ENCODE assay signal across 9 mouse cellular contexts in the genomic region with DNA sequence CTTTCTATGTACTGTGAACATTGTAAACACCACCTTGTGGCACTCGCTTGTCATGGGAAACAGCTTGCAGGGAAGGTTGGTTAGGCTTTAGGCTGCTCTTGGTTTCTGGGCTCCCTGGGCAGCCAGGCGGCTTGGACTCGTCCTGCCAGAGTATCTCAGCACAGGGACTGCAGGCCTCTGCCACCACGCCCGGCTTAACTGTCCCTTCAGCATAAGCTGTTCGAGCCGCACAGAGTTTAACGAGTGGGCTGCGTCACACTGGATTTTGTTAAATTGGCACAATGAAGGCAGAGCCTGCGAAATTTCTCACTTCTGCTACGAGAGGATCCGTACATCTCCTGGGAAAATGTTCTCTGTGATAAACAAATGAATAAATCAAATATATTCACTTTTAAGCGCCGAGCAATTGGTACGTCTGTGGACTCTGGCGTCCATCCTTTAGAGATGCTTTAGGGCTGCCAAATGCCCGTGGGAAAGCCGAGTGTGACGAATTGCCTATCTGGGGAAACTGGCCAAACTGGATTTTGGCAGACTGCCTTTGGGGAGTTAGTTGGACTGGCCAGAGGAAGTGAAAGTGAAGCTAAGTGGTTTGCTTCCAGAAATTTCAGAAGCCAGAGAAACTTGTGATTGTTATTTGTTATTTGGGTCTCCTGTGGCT.
DNase-seq lines count a peak whose midpoint lies in the region; ATAC-seq and TF ChIP-seq lines count a peak whose summit lies in the region.
"Had no signal": no experiment of that assay in that cellular context is flagged by ENCODE, and none has a peak within 500 bp of the region (broad histone marks: within the 10 kb centered on the region; RNA-seq: fewer than 3 reads in every experiment).

No protein-coding gene starts in this region.

- H3K4me1 ChIP-seq in midbrain, embryonic 10.5 days = peaks cover 47% of the 10 kb centered on the region
- peaks cover 13% of the 10 kb centered on the region for H3K4me1 ChIP-seq in midbrain, embryonic 11.5 days (ENCODE audit: control insufficient read depth, insufficient read depth, low read length)
- H3K4me1 ChIP-seq in embryonic facial prominence, embryonic 13.5 days = peaks cover 39% of the 10 kb centered on the region
- peaks cover 10% of the 10 kb centered on the region for H3K4me1 ChIP-seq in stomach, postnatal 0 days (replicated peaks; ENCODE audit: control insufficient read depth, insufficient read depth)

- 85% methylated on average over 19 of the region's 19 CpGs for WGBS in midbrain, embryonic 10.5 days
- 81% methylated on average over 19 of the region's 19 CpGs for WGBS in midbrain, embryonic 11.5 days
- WGBS in embryonic facial prominence, embryonic 13.5 days = 69% methylated on average over 19 of the region's 19 CpGs
- WGBS in stomach, postnatal 0 days = 18% methylated on average over 19 of the region's 19 CpGs

- no peaks in the 10 kb centered on the region for H3K36me3 ChIP-seq in midbrain, embryonic 10.5 days
- no peaks in the 10 kb centered on the region for H3K36me3 ChIP-seq in midbrain, embryonic 11.5 days (ENCODE audit: control insufficient read depth, insufficient read depth, low read length)
- no peaks in the 10 kb centered on the region for H3K36me3 ChIP-seq in embryonic facial prominence, embryonic 13.5 days
- no peaks in the 10 kb centered on the region for H3K36me3 ChIP-seq in stomach, postnatal 0 days (ENCODE audit: control insufficient read depth, insufficient read depth, low read length)
- H3K36me3 ChIP-seq: liver, embryonic 13.5 days had no signal

- H3K4me3 ChIP-seq in midbrain, embryonic 10.5 days = no peak overlapping the region
- no peak overlapping the region for H3K4me3 ChIP-seq in midbrain, embryonic 11.5 days (ENCODE audit: low read depth, low read length)
- no peak overlapping the region for H3K4me3 ChIP-seq in embryonic facial prominence, embryonic 13.5 days
- peak overlapping the region; percentile 19; the same call in 1 of the 2 replicates for H3K4me3 ChIP-seq in layer of hippocampus, adult 2 months
- no peak overlapping the region for H3K4me3 ChIP-seq in stomach, postnatal 0 days (ENCODE audit: low read depth, low read length)
- H3K4me3 ChIP-seq: liver, embryonic 13.5 days had no signal

- TF ChIP-seq CTCF in layer of hippocampus, adult 2 months (conservative IDR thresholded peaks at IDR 0.05) = peak; percentile 28
- TF ChIP-seq CTCF in stomach, postnatal 0 days (IDR thresholded peaks at IDR 0.05; ENCODE audit: low read depth) = 0 out of 2 replicates have a peak, but pooled peaks have one; percentile 34

- no peak overlapping the region for H3K9ac ChIP-seq in midbrain, embryonic 11.5 days (ENCODE audit: low read length)
- H3K9ac ChIP-seq in embryonic facial prominence, embryonic 13.5 days = no peak overlapping the region
- peak overlapping the region; percentile 27; the same call in 1 of the 2 replicates for H3K9ac ChIP-seq in stomach, postnatal 0 days (ENCODE audit: low read length)
- H3K9ac ChIP-seq: liver, embryonic 13.5 days had no signal

- no peak for DNase-seq in midbrain, embryonic 10.5 days (ENCODE audit: low spot score)
- DNase-seq in midbrain, embryonic 11.5 days (ENCODE audit: low spot score, missing footprints) = no peak
- peak; percentile 66 to 80 for DNase-seq in heart, postnatal 14 days
- DNase-seq in layer of hippocampus, adult 2 months (ENCODE audit: low spot score in 2 of 2) = peak; percentile 29 to 50
- DNase-seq in lung, postnatal 36 days = peak; percentile 80
- DNase-seq in stomach, postnatal 0 days (ENCODE audit: low spot score) = peak; percentile 73
- DNase-seq in testis, postnatal 14 days (ENCODE audit: low spot score) = no peak
- DNase-seq: liver, embryonic 13.5 days had no signal

- peak overlapping the region; percentile 55 for H3K27ac ChIP-seq in midbrain, embryonic 10.5 days (replicated peaks)
- H3K27ac ChIP-seq in midbrain, embryonic 11.5 days (ENCODE audit: low read depth, low read length) = no peak overlapping the region
- peak overlapping the region; percentile 64 for H3K27ac ChIP-seq in embryonic facial prominence, embryonic 13.5 days
- H3K27ac ChIP-seq in layer of hippocampus, adult 2 months = peak overlapping the region; percentile 64
- H3K27ac ChIP-seq in stomach, postnatal 0 days (replicated peaks) = peak overlapping the region; percentile 77
- H3K27ac ChIP-seq: liver, embryonic 13.5 days had no signal

- no peak for ATAC-seq in midbrain, embryonic 11.5 days (ENCODE audit: low FRiP score)
- ATAC-seq in embryonic facial prominence, embryonic 13.5 days (ENCODE audit: insufficient number of reproducible peaks, insufficient read depth, low FRiP score, low TSS enrichment, low read depth) = no peak
- ATAC-seq in stomach, postnatal 0 days (ENCODE audit: low FRiP score, low TSS enrichment) = peak; percentile 57; the same call in 1 of the 2 replicates

- H3K27me3 ChIP-seq in midbrain, embryonic 10.5 days (ENCODE audit: low read depth, poor library complexity, severe bottlenecking) = 0 out of 2 replicates have a peak, but pooled peaks cover 9% of the 10 kb centered on the region
- H3K27me3 ChIP-seq in midbrain, embryonic 11.5 days (ENCODE audit: control insufficient read depth, insufficient read depth, low read length) = no peaks in the 10 kb centered on the region
- H3K27me3 ChIP-seq in embryonic facial prominence, embryonic 13.5 days = no peaks in the 10 kb centered on the region
- no peaks in the 10 kb centered on the region for H3K27me3 ChIP-seq in stomach, postnatal 0 days (ENCODE audit: control insufficient read depth, insufficient read depth, low read length)
- H3K27me3 ChIP-seq: liver, embryonic 13.5 days had no signal

- H3K9me3 ChIP-seq in midbrain, embryonic 10.5 days (replicated peaks) = no peaks in the 10 kb centered on the region
- no peaks in the 10 kb centered on the region for H3K9me3 ChIP-seq in midbrain, embryonic 11.5 days (ENCODE audit: control insufficient read depth, low read length)
- H3K9me3 ChIP-seq in embryonic facial prominence, embryonic 13.5 days = no peaks in the 10 kb centered on the region
- no peaks in the 10 kb centered on the region for H3K9me3 ChIP-seq in stomach, postnatal 0 days (ENCODE audit: control insufficient read depth, low read length)

- intact Hi-C loops in heart, postnatal 14 days (cut with DNase I) = loop anchor here (10.0 kb wide), 1 partner anchor 482 kb away; no protein-coding TSS in a partner anchor

- no peak overlapping the region for H3K4me2 ChIP-seq in midbrain, embryonic 11.5 days
- peak overlapping the region; percentile 7; the same call in 1 of the 2 replicates for H3K4me2 ChIP-seq in embryonic facial prominence, embryonic 13.5 days
- peak overlapping the region; percentile 33 for H3K4me2 ChIP-seq in stomach, postnatal 0 days (replicated peaks; ENCODE audit: low read depth)
- H3K4me2 ChIP-seq: liver, embryonic 13.5 days had no signal

- no peak for TF ChIP-seq EP300 in stomach, postnatal 0 days (optimal IDR thresholded peaks at IDR 0.05)

Comparison
In these comparisons a context has a peak if more than half of its experiments do, and no peak if none do; other contexts are left out.
1. DNase-seq: peak in heart, postnatal 14 days (2 of 2), layer of hippocampus, adult 2 months (2 of 2), lung, postnatal 36 days (single experiment) and stomach, postnatal 0 days (single experiment); none in midbrain, embryonic 10.5 days (single experiment), midbrain, embryonic 11.5 days (single experiment) and testis, postnatal 14 days (single experiment).